Mouse (Mus musculus) MEL (cell line): ENCODE results near the gene Car12. TPM values are rescaled to one million over a fixed set of nuclear protein-coding genes. Genes with fewer than 3 reads are reported as not detected.
A peak's percentile ranks its signal among the peaks of the same experiment; 100 is the strongest.
"Not testable (repeated sequence)": the region's sequence is repeated elsewhere in the genome, so short reads cannot be mapped to it uniquely, and the experiment has no call there.

Experiments used
- DNase-seq: peaks from one replicate; pipeline ENCODE4 v3.0.0; 2011; ENCODE audit warnings: low read depth, low spot score
- H3K27ac ChIP-seq: 2 replicates; pipeline ENCODE4 v1.5.1; 2012; ENCODE audit warnings: low read depth, mild to moderate bottlenecking, control low read depth, low read length, moderate library complexity; ENCODE audit not compliant: control insufficient read depth
- H3K27me3 ChIP-seq, 2 experiments: fragments of 150-350 bp in 1 of 2; sonication (generic) in 1 of 2; 2 replicates each; pipeline ENCODE4 v1.6.1; 2012; ENCODE audit warnings: low read length in 2 of 2, mild to moderate bottlenecking in 2 of 2, improper control_type of control experiment in 1 of 2, moderate library complexity in 1 of 2; ENCODE audit not compliant: insufficient read depth in 2 of 2, control insufficient read depth in 1 of 2
- H3K36me3 ChIP-seq, 2 experiments: 2 replicates each; pipeline ENCODE4 v1.6.1; 2012 to 2014; ENCODE audit warnings: low read length in 2 of 2, improper control_type of control experiment in 1 of 2, inconsistent platforms in 1 of 2, mild to moderate bottlenecking in 1 of 2; ENCODE audit not compliant: insufficient read depth in 2 of 2, control insufficient read depth in 1 of 2
- H3K4me1 ChIP-seq, 2 experiments: fragments of 150-350 bp in 1 of 2; sonication (generic) in 1 of 2; 2 replicates each; pipeline ENCODE4 v1.6.1; 2012; ENCODE audit warnings: low read length in 2 of 2, improper control_type of control experiment in 1 of 2, mild to moderate bottlenecking in 1 of 2; ENCODE audit not compliant: insufficient read depth in 2 of 2, control insufficient read depth in 1 of 2
- H3K4me3 ChIP-seq, 2 experiments: fragments of 150-350 bp in 1 of 2; sonication (generic) in 1 of 2; 2 replicates each; pipeline ENCODE4 v1.5.1; 2012; ENCODE audit warnings: low read depth in 2 of 2, low read length in 2 of 2, mild to moderate bottlenecking in 2 of 2, moderate library complexity in 2 of 2, control low read depth in 1 of 2, improper control_type of control experiment in 1 of 2; ENCODE audit not compliant: control insufficient read depth in 1 of 2, insufficient read depth in 1 of 2
- H3K79me2 ChIP-seq: 2 replicates; pipeline ENCODE4 v1.6.1; 2012; ENCODE audit warnings: mild to moderate bottlenecking, low read length, moderate library complexity; ENCODE audit not compliant: control insufficient read depth, poor library complexity, insufficient read depth
- H3K9ac ChIP-seq: 2 replicates; pipeline ENCODE4 v1.6.1; 2012; ENCODE audit warnings: low read depth, mild to moderate bottlenecking, control low read depth, low read length, moderate library complexity; ENCODE audit not compliant: control insufficient read depth, poor library complexity, severe bottlenecking
- H3K9me3 ChIP-seq: fragments of 150-350 bp; sonication (generic); replicated peaks from 2 replicates; pipeline ENCODE4 v1.6.1; 2012; ENCODE audit warnings: mild to moderate bottlenecking, low read length, improper control_type of control experiment, moderate library complexity; ENCODE audit not compliant: insufficient read depth
- CTCF ChIP-seq, 3 experiments: IDR thresholded peaks in 2 of 3; conservative IDR thresholded peaks in 1 of 3; 2 replicates each; pipeline ENCODE4 v1.5.1; 2011 to 2012; ENCODE audit warnings: low read length in 3 of 3, low read depth in 2 of 3, mild to moderate bottlenecking in 2 of 3, improper control_type of control experiment in 1 of 3, inconsistent platforms in 1 of 3, mixed read lengths in 1 of 3, moderate library complexity in 1 of 3; ENCODE audit not compliant: control insufficient read depth in 1 of 3, insufficient read depth in 1 of 3, poor library complexity in 1 of 3, severe bottlenecking in 1 of 3
- EP300 ChIP-seq, 2 experiments: IDR thresholded peaks; 2 replicates each; pipeline ENCODE4 v1.6.1; 2011; ENCODE audit warnings: improper control_type of control experiment in 2 of 2, low read length in 2 of 2, low read depth in 1 of 2, mild to moderate bottlenecking in 1 of 2
- GABPA ChIP-seq: IDR thresholded peaks from 2 replicates; pipeline ENCODE4 v1.6.1; 2012; ENCODE audit warnings: low read depth, mild to moderate bottlenecking, inconsistent platforms, low read length, improper control_type of control experiment, moderate library complexity
- GATA1 ChIP-seq: IDR thresholded peaks from 2 replicates; pipeline ENCODE4 v1.6.1; 2011; ENCODE audit warnings: low read depth, low read length, improper control_type of control experiment
- HCFC1 ChIP-seq: IDR thresholded peaks from 2 replicates; pipeline ENCODE4 v1.6.1; 2012; ENCODE audit warnings: low read depth, mild to moderate bottlenecking, inconsistent platforms, low read length, improper control_type of control experiment, moderate library complexity
- JUND ChIP-seq: IDR thresholded peaks from 2 replicates; pipeline ENCODE4 v1.6.1; 2011; ENCODE audit warnings: low read depth, mild to moderate bottlenecking, improper control_type of control experiment, low read length
- KAT2A ChIP-seq: conservative IDR thresholded peaks from 2 replicates; pipeline ENCODE4 v1.6.1; 2012; ENCODE audit warnings: low read depth, low read length, improper control_type of control experiment, inconsistent platforms
- MAX ChIP-seq: IDR thresholded peaks from 2 replicates; pipeline ENCODE4 v1.6.1; 2011; ENCODE audit warnings: low read length, improper control_type of control experiment
- MAZ ChIP-seq: IDR thresholded peaks from 2 replicates; pipeline ENCODE4 v1.6.1; 2012; ENCODE audit warnings: low read depth, mild to moderate bottlenecking, inconsistent platforms, low read length, improper control_type of control experiment
- MXI1 ChIP-seq: IDR thresholded peaks from 2 replicates; pipeline ENCODE4 v1.6.1; 2011; ENCODE audit warnings: mild to moderate bottlenecking, low read depth, low read length, improper control_type of control experiment
- NRF1 ChIP-seq: IDR thresholded peaks from 2 replicates; pipeline ENCODE4 v1.6.1; 2014; ENCODE audit warnings: low read depth, mild to moderate bottlenecking, inconsistent platforms, low read length, improper control_type of control experiment, moderate library complexity; ENCODE audit not compliant: poor library complexity, insufficient read depth, severe bottlenecking
- SMC3 ChIP-seq: IDR thresholded peaks from 2 replicates; pipeline ENCODE4 v1.6.1; 2011; ENCODE audit warnings: low read depth, low read length, improper control_type of control experiment
- TBP ChIP-seq: IDR thresholded peaks from 2 replicates; pipeline ENCODE4 v1.8.0; 2011; ENCODE audit warnings: low read depth, low read length, improper control_type of control experiment
- TCF12 ChIP-seq: IDR thresholded peaks from 2 replicates; pipeline ENCODE4 v1.6.1; 2014; ENCODE audit warnings: low read depth, mild to moderate bottlenecking, inconsistent platforms, low read length, improper control_type of control experiment, moderate library complexity
- ZMIZ1 ChIP-seq: IDR thresholded peaks from 2 replicates; pipeline ENCODE4 v1.6.1; 2012; ENCODE audit warnings: low read depth, mild to moderate bottlenecking, inconsistent platforms, low read length, improper control_type of control experiment, moderate library complexity
- polyA plus RNA-seq, 2 experiments: library from polyadenylated mRNA; stranded (reverse) in 1 of 2; unstranded in 1 of 2; fragments of >175 nt in 1 of 2; fragments of >200 nt in 1 of 2; gene quantifications; 2 replicates each; pipeline versions ENCODE4 v1.2.1 to v1.2.4; 2012; ENCODE audit warnings: low replicate concordance in 2 of 2, low read depth in 1 of 2; ENCODE audit not compliant: insufficient read length in 2 of 2, insufficient read depth in 1 of 2, missing spikeins in 1 of 2
- total RNA-seq: library from RNA; depleted of rRNA; stranded (reverse); fragments of 300-350 nt; gene quantifications from 2 replicates; pipeline ENCODE4 v1.2.3, GENCODE M21; 2012

The Car12 gene
- total and polyA plus RNA-seq, 3 experiments, result 0.77 to 1.8 TPM; not detected in 1

DNA sequence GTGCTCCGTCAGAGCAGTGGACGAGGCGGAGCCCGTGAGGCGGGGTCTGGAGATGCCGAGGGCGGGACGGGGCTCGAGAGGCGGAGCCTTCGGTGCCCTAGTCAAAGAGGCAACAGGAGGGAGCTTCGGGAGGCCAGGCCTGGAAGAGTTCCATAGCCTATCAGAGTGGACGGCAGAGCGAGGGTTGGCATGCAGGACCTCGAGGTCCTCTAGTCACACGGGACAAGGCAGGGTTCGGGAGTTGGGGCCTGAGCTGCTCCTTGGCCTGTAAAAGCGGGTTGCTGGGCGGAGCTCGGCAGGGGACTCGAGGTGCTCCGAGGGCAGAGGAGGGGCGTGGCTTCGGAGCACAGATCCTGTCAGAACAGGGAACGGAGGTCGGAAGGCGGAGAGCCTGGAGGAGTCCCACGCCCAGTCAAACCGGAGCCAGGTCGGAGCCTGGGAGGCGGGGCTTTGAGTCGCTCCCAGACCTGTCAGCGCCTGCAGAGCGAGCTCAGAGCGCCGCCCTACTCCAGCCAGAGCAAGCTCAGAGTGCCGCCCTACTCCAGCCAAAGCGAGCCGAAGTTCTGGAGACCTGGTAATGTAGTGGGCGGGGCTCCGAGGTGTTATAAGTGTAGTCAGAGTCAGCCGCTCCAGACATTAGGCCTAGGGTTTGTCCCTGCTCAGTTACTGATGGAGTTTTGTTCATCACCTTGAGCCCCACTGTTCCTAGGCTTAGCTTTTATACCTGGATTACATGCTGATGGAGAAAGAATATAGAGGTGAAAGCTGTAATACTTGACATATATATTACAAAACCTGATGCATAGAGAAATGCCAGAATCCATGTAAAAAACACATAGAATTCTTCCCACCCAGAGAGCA lies 82.2 kb downstream of the Car12 start, which contains the start of gene Aph1b:
Aph1b (minus strand) TSS at position 27 of the 861 bp plus-strand sequence.
- Histone ChIP-seq H3K9me3 (no peaks in the 10 kb centered on the region), H3K79me2 (no peaks in the 10 kb centered on the region; the same call in 1 of the 2 replicates), H3K4me1 (peaks cover 0 to 5% of the 10 kb centered on the region in 2 experiments; a peak in 1 of 4 replicates), H3K9ac (peak within 1 kb of the TSS; percentile 66), H3K27me3 (peaks cover 8 to 26% of the 10 kb centered on the region in 2 experiments; a peak in 3 of 4 replicates), H3K4me3 (peak within 1 kb of the TSS; percentile 80 to 88), H3K36me3 (peaks cover 0 to 8% of the 10 kb centered on the region in 2 experiments; a peak in 2 of 4 replicates), H3K27ac (no peak within 1 kb of the TSS)
- TF ChIP-seq SMC3 (0 out of 2 replicates have a peak, but pooled peaks have one; percentile 12), TBP (peak; percentile 38; the same call in 1 of the 2 replicates), JUND (no peak), NRF1 (peak; percentile 28; the same call in 1 of the 2 replicates), ZMIZ1 (no peak), MXI1 (peak; percentile 60; the same call in 1 of the 2 replicates), EP300 (IDR thresholded peaks at IDR 0.05; ENCODE audit: low read depth in 1 of 2, low read length in 2 of 2) (no peak), CTCF (IDR thresholded peaks at IDR 0.05 in 2 of 3, conservative IDR thresholded peaks at IDR 0.05 in 1 of 3; ENCODE audit: control insufficient read depth in 1 of 3, insufficient read depth in 1 of 3, low read depth in 2 of 3, low read length in 3 of 3, poor library complexity in 1 of 3, severe bottlenecking in 1 of 3) (0 out of 6 replicates have a peak, but pooled peaks of 1 of the 3 experiments have one; percentile 12)
- DNase-seq, result peak; percentile 99

DNA sequence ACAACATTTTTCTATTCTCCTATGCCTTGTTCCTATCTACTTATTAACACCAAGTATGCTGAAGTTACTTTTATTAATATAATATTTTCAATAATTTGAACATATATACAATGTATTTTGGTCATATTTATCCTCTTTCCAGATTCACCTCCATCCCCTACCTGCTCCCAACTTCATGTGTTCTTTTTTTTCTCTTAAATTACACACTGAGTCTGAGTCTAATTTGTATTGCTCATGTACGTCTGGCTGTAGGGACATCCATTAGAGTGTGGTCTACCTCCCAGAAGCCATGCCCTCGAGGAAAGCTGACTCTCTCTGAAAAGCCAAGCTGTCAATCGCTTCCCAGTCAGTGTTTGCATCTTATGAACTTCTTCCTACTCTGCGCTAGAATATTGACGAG lies 83.3 kb downstream of the Car12 start, which contains the start of gene Gm10647:
Gm10647 (plus strand) TSS at position 301 of the 400 bp plus-strand sequence.
- H3K27me3 ChIP-seq, result peaks cover 8 to 26% of the 10 kb centered on the region in 2 experiments
- peaks cover 0 to 5% of the 10 kb centered on the region in 2 experiments; a peak in 1 of 4 replicates for H3K4me1 ChIP-seq
- no peaks in the 10 kb centered on the region for H3K9me3 ChIP-seq
- no peak for DNase-seq
- no peaks in the 10 kb centered on the region; the same call in 1 of the 2 replicates for H3K79me2 ChIP-seq
- H3K9ac ChIP-seq, result no peak within 1 kb of the TSS; the same call in 1 of the 2 replicates
- peaks cover 0 to 8% of the 10 kb centered on the region in 2 experiments; a peak in 2 of 4 replicates for H3K36me3 ChIP-seq
- H3K27ac ChIP-seq, result no peak within 1 kb of the TSS
- TF ChIP-seq MAX (no peak), CTCF (IDR thresholded peaks at IDR 0.05 in 2 of 3, conservative IDR thresholded peaks at IDR 0.05 in 1 of 3; ENCODE audit: control insufficient read depth in 1 of 3, insufficient read depth in 1 of 3, low read depth in 2 of 3, low read length in 3 of 3, poor library complexity in 1 of 3, severe bottlenecking in 1 of 3) (no peak), MAZ (no peak)
- TF ChIP-seq, all 39 proteins: peak for 0
- peak within 1 kb of the TSS; percentile 46 to 88 for H3K4me3 ChIP-seq

DNA sequence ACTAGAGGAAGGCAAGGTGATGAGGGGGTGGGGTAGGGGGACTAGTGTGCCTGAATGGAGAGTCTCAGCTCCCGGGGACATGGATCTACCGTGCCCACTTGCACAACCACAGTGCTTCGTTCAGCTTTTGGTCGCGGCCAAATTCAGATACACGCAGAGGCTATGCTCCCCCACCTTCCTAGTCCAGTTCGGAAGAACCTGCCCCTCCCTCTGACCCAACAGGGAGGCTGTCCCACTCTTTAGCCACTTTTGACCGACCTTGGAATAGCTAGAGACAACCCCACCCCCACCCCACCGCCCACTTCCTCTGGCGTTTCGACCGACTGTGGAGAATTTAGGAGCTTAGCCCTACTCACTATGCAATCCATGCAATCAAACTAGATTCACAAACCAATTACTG lies 88.5 kb downstream of the Car12 start:
- H3K9me3 ChIP-seq, result no peaks in the 10 kb centered on the region
- no peak overlapping the region for H3K9ac ChIP-seq

DNA sequence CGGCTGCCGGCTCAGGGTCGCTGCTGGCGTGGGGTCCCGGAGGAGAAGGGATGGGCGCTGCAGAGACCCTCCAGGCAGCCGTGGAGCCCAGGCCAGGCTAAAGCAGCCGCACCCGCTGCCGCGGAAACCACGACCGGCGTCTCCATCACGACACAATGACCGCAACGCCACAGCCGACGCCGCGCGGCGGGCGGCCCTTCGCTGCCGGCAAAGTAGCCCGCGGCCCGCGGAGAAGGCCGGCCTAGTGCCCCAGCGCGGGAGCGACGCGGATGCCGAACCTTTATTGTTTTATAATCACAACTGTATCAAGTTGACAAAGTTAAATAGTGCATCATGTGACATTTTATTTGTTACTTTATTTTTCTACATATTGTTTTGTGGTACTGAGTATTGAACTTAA lies 92.5 kb downstream of the Car12 start:
- H3K9me3 ChIP-seq, H3K27me3 ChIP-seq, H3K4me1 ChIP-seq, H3K36me3 ChIP-seq, H3K4me3 ChIP-seq, H3K79me2 ChIP-seq, DNase-seq, H3K9ac ChIP-seq, H3K27ac ChIP-seq: not testable (repeated sequence)

More for the DNA sequence above, 88.5 kb downstream of the Car12 start:
- H3K4me3 ChIP-seq, result no peak overlapping the region
- peaks cover 7 to 11% of the 10 kb centered on the region in 2 experiments for H3K27me3 ChIP-seq
- DNase-seq, result no peak
- no peaks in the 10 kb centered on the region for H3K36me3 ChIP-seq
- H3K79me2 ChIP-seq, result no peaks in the 10 kb centered on the region
- H3K27ac ChIP-seq, result no peak overlapping the region
- no peak for TF ChIP-seq KAT2A
- TF ChIP-seq GATA1, result no peak
- TF ChIP-seq GABPA, result no peak
- no peak for TF ChIP-seq MAX
- TF ChIP-seq HCFC1, result no peak
- no peak for TF ChIP-seq TCF12
- no peaks in the 10 kb centered on the region for H3K4me1 ChIP-seq
